Mouse (Mus musculus) lung, adult 2 months (tissue): ENCODE measurements around the gene Crlf2.
A peak's percentile ranks its signal among the peaks of the same experiment; 100 is the strongest.

Experiments used
- CTCF ChIP-seq: fragments of 200-500 bp; IDR thresholded peaks from 2 replicates; pipeline ENCODE4 v1.5.1; 2011; ENCODE audit warnings: mild to moderate bottlenecking, low read length, control low read depth; ENCODE audit not compliant: insufficient read depth
- POLR2A ChIP-seq: fragments of 200-500 bp; IDR thresholded peaks from 2 replicates; pipeline ENCODE4 v1.6.1; 2011; ENCODE audit warnings: low read depth, mild to moderate bottlenecking, control low read depth, low read length, borderline replicate concordance; ENCODE audit errors: extremely low read depth

DNA sequence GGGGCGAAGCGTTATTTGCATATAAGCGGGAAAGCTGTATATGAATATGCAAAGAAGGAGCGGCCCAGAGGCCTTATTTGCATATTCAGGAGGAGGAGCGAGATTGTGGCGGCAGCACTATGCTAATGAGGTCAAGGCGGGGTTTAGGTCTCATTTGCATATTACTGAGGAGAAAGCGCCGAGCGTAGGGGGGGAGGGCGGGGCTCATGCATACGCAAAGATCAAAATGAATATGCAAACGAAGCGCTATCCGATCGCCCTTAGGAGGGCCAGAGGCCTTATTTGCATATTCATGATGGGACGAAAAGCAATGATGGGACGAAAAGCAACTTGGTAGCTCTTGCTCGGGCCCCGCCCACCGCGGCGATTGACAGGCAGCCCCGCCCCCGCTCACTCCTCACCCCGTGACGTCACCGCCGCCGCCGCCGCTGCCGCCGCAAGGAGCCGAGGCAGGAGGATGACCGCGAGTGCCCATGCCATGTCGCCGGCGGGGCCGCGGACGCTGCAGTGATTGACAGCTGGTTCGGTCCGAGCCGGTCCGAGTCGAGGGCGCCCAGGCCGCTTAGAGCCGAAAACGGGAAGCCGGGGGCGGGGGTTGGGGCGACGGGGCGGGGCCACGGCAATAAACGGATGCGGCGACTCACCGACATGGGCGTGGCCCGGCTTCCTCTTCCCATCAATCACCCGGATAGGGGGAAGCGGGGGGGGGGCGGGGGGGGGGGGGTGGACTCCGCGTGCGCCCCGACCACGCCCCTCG lies at the start of gene Crlf2:
- TF ChIP-seq POLR2A (0 out of 2 replicates have a peak, but pooled peaks have one; percentile 16), CTCF (no peak)
